Mouse (Mus musculus): ENCODE results near the gene Vasp.

DNA sequence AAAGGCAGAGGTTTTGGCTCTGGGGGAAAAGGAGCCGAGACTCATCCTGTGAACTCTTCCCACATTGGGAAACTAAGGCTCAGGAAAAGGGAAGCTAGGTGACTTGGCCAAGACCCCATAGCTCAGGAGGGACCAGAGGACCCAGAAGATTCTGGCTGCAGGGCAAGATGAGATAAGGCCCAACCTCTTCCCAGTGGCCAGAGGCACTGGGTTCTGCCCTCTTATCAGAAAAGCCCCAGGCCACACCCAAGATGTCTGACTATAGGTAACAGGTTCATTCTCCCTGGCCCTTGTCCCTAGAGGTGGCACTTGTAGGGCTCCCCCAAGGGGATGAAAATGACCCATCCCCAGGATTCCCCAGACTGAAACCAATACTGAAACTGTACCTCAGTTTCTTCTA lies 24.8 kb downstream of the Vasp start:
- TF ChIP-seq CTCF (IDR thresholded peaks at IDR 0.05; ENCODE audit: borderline replicate concordance, insufficient read depth, low read length), result no peak
- TF ChIP-seq POLR2A (IDR thresholded peaks at IDR 0.05; ENCODE audit: low read depth, low read length), result no peak
